Mouse (Mus musculus) liver, embryonic 16.5 days (tissue): ENCODE data around the gene Tceanc. TPM values are rescaled to one million over a fixed set of nuclear protein-coding genes. Genes with fewer than 3 reads are reported as not detected.

Experiments
- ATAC-seq: fragments of 200-750 bp; cut with Nextera tagmentation; 2 replicates; pipeline ENCODE4 v1.8.0; 2017; ENCODE audit warnings: low read depth, mild to moderate bottlenecking, moderate number of reproducible peaks, moderate library complexity
- H3K27ac ChIP-seq: fragments of 300-500 bp; sonication (generic); 2 replicates; pipeline ENCODE4 v1.5.1; 2014; ENCODE audit warnings: mild to moderate bottlenecking, low read length
- H3K27me3 ChIP-seq: fragments of 300-500 bp; sonication (generic); 2 replicates; pipeline ENCODE4 v1.6.1; 2014; ENCODE audit warnings: low read depth, low read length, mixed read lengths; ENCODE audit not compliant: control insufficient read depth, insufficient read depth
- H3K36me3 ChIP-seq: fragments of 300-500 bp; sonication (generic); 2 replicates; pipeline ENCODE4 v1.6.1; 2014; ENCODE audit warnings: mild to moderate bottlenecking; ENCODE audit not compliant: control insufficient read depth, insufficient read depth
- H3K4me1 ChIP-seq: fragments of 300-500 bp; sonication (generic); 2 replicates; pipeline ENCODE4 v1.6.1; 2014; ENCODE audit warnings: low read depth, low read length, mixed read lengths; ENCODE audit not compliant: control insufficient read depth
- H3K4me2 ChIP-seq: fragments of 300-500 bp; sonication (generic); 2 replicates; pipeline ENCODE4 v1.6.1; 2014; ENCODE audit warnings: low read depth, low read length, mixed read lengths
- H3K4me3 ChIP-seq: fragments of 300-500 bp; sonication (generic); 2 replicates; pipeline ENCODE4 v1.5.1; 2014; ENCODE audit warnings: low read depth, mild to moderate bottlenecking, low read length
- H3K9ac ChIP-seq: fragments of 300-500 bp; sonication (generic); 2 replicates; pipeline ENCODE4 v1.6.1; 2014; ENCODE audit warnings: low read depth, low read length
- H3K9me3 ChIP-seq: fragments of 300-500 bp; sonication (generic); replicated peaks from 2 replicates; pipeline ENCODE4 v1.6.1; 2016; ENCODE audit warnings: low read length; ENCODE audit not compliant: control insufficient read depth
- WGBS: fragments of 180-500 bp; shearing (Covaris S2); extraction: QIAGEN DNeasy Blood & Tissue Kit; methylation state at CpG from one replicate; pipeline ENCODE4 v1.1.7; 2014; ENCODE audit not compliant: insufficient replicate concordance; 5-methylcytosine and 5-hydroxymethylcytosine counted together
- polyA plus RNA-seq: library from polyadenylated mRNA; unstranded; fragments of >200 nt; fragmentation: Nextera tagmentation; extraction: Ambion mirVana; gene quantifications from 2 replicates; pipeline ENCODE4 v1.2.1, GENCODE M21; 2015

Gene Tceanc
- polyA plus RNA-seq, 1 experiment from 2014 or later, result 3.2 TPM

- Histone ChIP-seq H3K9ac (no peak overlapping the region), H3K36me3 (no peaks in the 10 kb centered on the region; the same call in 1 of the 2 replicates), H3K4me2 (no peak overlapping the region), H3K27me3 (no peaks in the 10 kb centered on the region), H3K4me3 (no peak overlapping the region), H3K4me1 (no peaks in the 10 kb centered on the region), H3K27ac (no peak overlapping the region), H3K9me3 (no peaks in the 10 kb centered on the region)
- WGBS, result 75% methylated on average over 7 of the region's 7 CpGs
- ATAC-seq, result no peak
Observed at GRCm38 (mm10) chrX:166468321-166468720, 50.0 kb downstream of the Tceanc start.

- H3K4me1 ChIP-seq, result no peaks in the 10 kb centered on the region
- H3K36me3 ChIP-seq, result peaks cover 3% of the 10 kb centered on the region; the same call in 1 of the 2 replicates
- H3K4me2 ChIP-seq, result no peak overlapping the region
- 70% methylated on average over 1 of the region's 1 CpGs for WGBS
- H3K27ac ChIP-seq, result no peak overlapping the region
- H3K27me3 ChIP-seq, result no peaks in the 10 kb centered on the region
- no peak overlapping the region for H3K4me3 ChIP-seq
- H3K9ac ChIP-seq, result no peak overlapping the region
- no peak for ATAC-seq
- no peaks in the 10 kb centered on the region for H3K9me3 ChIP-seq
Observed at GRCm38 (mm10) chrX:166455525-166455924, 62.8 kb downstream of the Tceanc start.

GRCm38 (mm10) chrX:166454331-166454730 is 64.0 kb downstream of the Tceanc start:
- Histone ChIP-seq H3K36me3 (peaks cover 3% of the 10 kb centered on the region; the same call in 1 of the 2 replicates), H3K9me3 (no peaks in the 10 kb centered on the region), H3K27ac (no peak overlapping the region), H3K4me3 (no peak overlapping the region), H3K27me3 (no peaks in the 10 kb centered on the region), H3K4me2 (no peak overlapping the region), H3K9ac (no peak overlapping the region), H3K4me1 (no peaks in the 10 kb centered on the region)
- 71% methylated on average over 3 of the region's 3 CpGs for WGBS
- no peak for ATAC-seq

GRCm38 (mm10) chrX:166453532-166453931 is 64.8 kb downstream of the Tceanc start:
- H3K27me3 ChIP-seq, result no peaks in the 10 kb centered on the region
- no peak for ATAC-seq
- H3K9ac ChIP-seq, result no peak overlapping the region
- no peak overlapping the region for H3K27ac ChIP-seq
- H3K4me2 ChIP-seq, result no peak overlapping the region
- H3K36me3 ChIP-seq, result peaks cover 3% of the 10 kb centered on the region; the same call in 1 of the 2 replicates
- no peak overlapping the region for H3K4me3 ChIP-seq
- WGBS, result 53% methylated on average over 6 of the region's 6 CpGs
- no peaks in the 10 kb centered on the region for H3K4me1 ChIP-seq
- no peaks in the 10 kb centered on the region for H3K9me3 ChIP-seq

Other genes with a start within 250 kb of the Tceanc start
- 9.9 and 10.2 TPM in 2 replicates for gene Trappc2, start 78.0 kb downstream of the Tceanc start, polyA plus RNA-seq
- 1.8 and 2.0 TPM in 2 replicates for gene Ofd1, start 77.9 kb downstream of the Tceanc start, polyA plus RNA-seq
- gene Rab9, start 38.7 kb downstream of the Tceanc start, polyA plus RNA-seq, result 22.3 and 22.7 TPM in 2 replicates
- gene Egfl6, start 67.2 kb upstream of the Tceanc start, polyA plus RNA-seq, result 0.61 and 0.67 TPM in 2 replicates